Mouse (Mus musculus) heart, adult 2 months (tissue): ENCODE results near the gene Gabrb3.

Experiments used
- CTCF ChIP-seq: fragments of 200-600 bp; IDR thresholded peaks from 2 replicates; pipeline ENCODE4 v1.8.1; 2022; ENCODE audit warnings: antibody characterized with exemption, mild to moderate bottlenecking, moderate library complexity
- EP300 ChIP-seq: fragments of 200-500 bp; IDR thresholded peaks from 2 replicates; pipeline ENCODE4 v1.6.1; 2011; ENCODE audit warnings: low read depth, low read length, control low read depth; ENCODE audit not compliant: insufficient read depth
- POLR2A ChIP-seq: fragments of 200-500 bp; IDR thresholded peaks from 2 replicates; pipeline ENCODE4 v1.6.1; 2011; ENCODE audit warnings: mild to moderate bottlenecking, low read depth, low read length, control low read depth; ENCODE audit not compliant: insufficient read depth

- TF ChIP-seq CTCF (no peak), POLR2A (no peak), EP300 (no peak)
These were observed 448.5 kb downstream of the Gabrb3 start for GRCm38 (mm10) chr7:57867951-57868350.
